Mouse (Mus musculus) CD4-positive, CD25-positive, alpha-beta regulatory T cell, adult 4 months (primary cell): ENCODE data around the gene Zfp609. TPM values are rescaled to one million over a fixed set of nuclear protein-coding genes. Genes with fewer than 3 reads are reported as not detected.
"Not testable (repeated sequence)": the region's sequence is repeated elsewhere in the genome, so short reads cannot be mapped to it uniquely, and the experiment has no call there.

Experiments
- ATAC-seq: one replicate; pipeline ENCODE4 v1.8.0; 2017
- polyA plus RNA-seq, 2 experiments: library from polyadenylated mRNA; unstranded; fragments of 100-300 nt; shearing (Covaris generic); gene quantifications; one replicate each; pipeline ENCODE4 v1.2.1; 2017

The Zfp609 gene
- polyA plus RNA-seq, 2 experiments from 2014 or later: 2.7 TPM

GRCm38 (mm10) chr9:65667701-65668100 is 159.7 kb downstream of the Zfp609 start, which contains the start of gene Oaz2:
Gene Oaz2 (plus strand): TSS chr9:65668001.
- no peak for ATAC-seq

- peak; percentile 53 for ATAC-seq
These were observed 161.3 kb downstream of the Zfp609 start for GRCm38 (mm10) chr9:65666042-65666441.

GRCm38 (mm10) chr9:65664163-65664562 is 163.2 kb downstream of the Zfp609 start:
- peak; percentile 37 for ATAC-seq

GRCm38 (mm10) chr9:65661493-65661892 is 165.9 kb downstream of the Zfp609 start:
- no peak for ATAC-seq

- no peak for ATAC-seq
These were observed 166.3 kb downstream of the Zfp609 start for GRCm38 (mm10) chr9:65661029-65661428.

- ATAC-seq: no peak
These were observed 170.1 kb downstream of the Zfp609 start for GRCm38 (mm10) chr9:65657218-65657617.

GRCm38 (mm10) chr9:65655540-65655939 is 171.8 kb downstream of the Zfp609 start:
- ATAC-seq: no peak

- ATAC-seq: no peak
These were observed 172.6 kb downstream of the Zfp609 start for GRCm38 (mm10) chr9:65654700-65655237.

- no peak for ATAC-seq
These were observed 173.6 kb downstream of the Zfp609 start for GRCm38 (mm10) chr9:65653741-65654140.

- not testable (repeated sequence) for ATAC-seq
These were observed 175.4 kb downstream of the Zfp609 start for GRCm38 (mm10) chr9:65651957-65652356.

- no peak for ATAC-seq
These were observed 177.4 kb downstream of the Zfp609 start for GRCm38 (mm10) chr9:65649997-65650396.

- no peak for ATAC-seq
These were observed 178.6 kb downstream of the Zfp609 start for GRCm38 (mm10) chr9:65648730-65649129.

- no peak for ATAC-seq
These were observed 180.6 kb downstream of the Zfp609 start for GRCm38 (mm10) chr9:65646782-65647181.

GRCm38 (mm10) chr9:65645984-65646383 is 181.4 kb downstream of the Zfp609 start:
- no peak for ATAC-seq

GRCm38 (mm10) chr9:65644960-65645359 is 182.4 kb downstream of the Zfp609 start:
- ATAC-seq: no peak

GRCm38 (mm10) chr9:65642546-65642945 is 184.8 kb downstream of the Zfp609 start:
- ATAC-seq: no peak

Other genes starting within 250 kb of the Zfp609 start
- gene Plekho2, start 247.5 kb downstream of the Zfp609 start, polyA plus RNA-seq: 10 to 100 TPM; 53.6 to 81.0 TPM
- gene Pif1, start 240.4 kb downstream of the Zfp609 start, polyA plus RNA-seq: 1 to 10 TPM in 1 of 2 experiments, under 1 TPM in 1; 0.73 to 1.1 TPM
- gene Rbpms2, start 197.9 kb downstream of the Zfp609 start, polyA plus RNA-seq: 1 to 10 TPM in 1 of 2 experiments, under 1 TPM in 1; 0.23 to 3.0 TPM
- gene Oaz2, start 159.6 kb downstream of the Zfp609 start, polyA plus RNA-seq: 10 to 100 TPM; 28.1 to 40.3 TPM
- gene Pclaf, start 62.7 kb upstream of the Zfp609 start, polyA plus RNA-seq: 10 to 100 TPM; 16.4 to 27.2 TPM
- gene Trip4, start 81.2 kb upstream of the Zfp609 start, polyA plus RNA-seq: 10 to 100 TPM; 39.7 to 54.7 TPM
- 10 to 100 TPM; 37.5 to 47.8 TPM for gene Csnk1g1, start 81.4 kb upstream of the Zfp609 start, polyA plus RNA-seq
- gene Ppib, start 232.7 kb upstream of the Zfp609 start, polyA plus RNA-seq: 100 to 1,000 TPM; 439 to 492 TPM
- gene Snx22, start 242.2 kb upstream of the Zfp609 start, polyA plus RNA-seq: 1 to 10 TPM; 1.5 to 2.6 TPM